Comparison of ENCODE assay signal across 8 mouse cellular contexts in genomic region chr5:67306698-67307521, GRCm38 (mm10). TPM values are rescaled to one million over a fixed set of nuclear protein-coding genes. Genes with fewer than 3 reads are reported as not detected.
DNase-seq lines count a peak whose midpoint lies in the region; ATAC-seq and TF ChIP-seq lines count a peak whose summit lies in the region.

Gene Slc30a9 (plus strand): TSS chr5:67306955.

- intact Hi-C loops in heart, postnatal 10 days (cut with DNase I) = loop anchor here (2.0 kb wide), 1 partner anchor 46 kb away; the partner anchor contains the start of gene Tmem33

- peak within 1 kb of the TSS; percentile 91 for H3K9ac ChIP-seq in forebrain, embryonic 13.5 days
- peak within 1 kb of the TSS; percentile 96 for H3K9ac ChIP-seq in liver, postnatal 0 days (replicated peaks)
- H3K9ac ChIP-seq in neural tube, embryonic 14.5 days (replicated peaks; ENCODE audit: low read depth, low read length) = peak within 1 kb of the TSS; percentile 93

- no peaks in the 10 kb centered on the region for H3K27me3 ChIP-seq in E14TG2a.4 (ENCODE audit: insufficient read depth, low read length)
- no peaks in the 10 kb centered on the region for H3K27me3 ChIP-seq in forebrain, embryonic 13.5 days
- no peaks in the 10 kb centered on the region for H3K27me3 ChIP-seq in liver, postnatal 0 days (ENCODE audit: insufficient read depth, low read length)
- no peaks in the 10 kb centered on the region for H3K27me3 ChIP-seq in neural tube, embryonic 14.5 days (ENCODE audit: control insufficient read depth, insufficient read depth, low read length)

- peak within 1 kb of the TSS; percentile 63 for H3K27ac ChIP-seq in forebrain, embryonic 13.5 days
- H3K27ac ChIP-seq in liver, postnatal 0 days (ENCODE audit: low read depth) = peak within 1 kb of the TSS; percentile 94
- peak within 1 kb of the TSS; percentile 80 for H3K27ac ChIP-seq in neural tube, embryonic 14.5 days (ENCODE audit: low read depth, low read length)

- H3K9me3 ChIP-seq in E14TG2a.4 (ENCODE audit: low read length) = no peaks in the 10 kb centered on the region
- no peaks in the 10 kb centered on the region for H3K9me3 ChIP-seq in forebrain, embryonic 13.5 days (replicated peaks)
- no peaks in the 10 kb centered on the region for H3K9me3 ChIP-seq in liver, postnatal 0 days (ENCODE audit: low read length)
- H3K9me3 ChIP-seq in neural tube, embryonic 14.5 days (ENCODE audit: control insufficient read depth, low read length) = no peaks in the 10 kb centered on the region

- TF ChIP-seq CTCF in E14TG2a.4 (conservative IDR thresholded peaks at IDR 0.05; ENCODE audit: low read length) = no peak
- TF ChIP-seq CTCF in liver, postnatal 0 days (IDR thresholded peaks at IDR 0.05; ENCODE audit: low read depth) = peak; percentile 18; the same call in 1 of the 2 replicates

- ATAC-seq in forebrain, embryonic 13.5 days = peak; percentile 98
- peak; percentile 98 for ATAC-seq in liver, postnatal 0 days
- peak; percentile 97 for ATAC-seq in neural tube, embryonic 14.5 days (ENCODE audit: low read depth)

- H3K36me3 ChIP-seq in E14TG2a.4 (ENCODE audit: insufficient read depth, low read length) = peaks cover 27% of the 10 kb centered on the region
- no peaks in the 10 kb centered on the region for H3K36me3 ChIP-seq in forebrain, embryonic 13.5 days (ENCODE audit: poor library complexity, severe bottlenecking)
- H3K36me3 ChIP-seq in liver, postnatal 0 days (replicated peaks; ENCODE audit: insufficient read depth, low read length) = peaks cover 12% of the 10 kb centered on the region
- no peaks in the 10 kb centered on the region for H3K36me3 ChIP-seq in neural tube, embryonic 14.5 days (ENCODE audit: control insufficient read depth, insufficient read depth, low read length)

- H3K4me2 ChIP-seq in forebrain, embryonic 13.5 days = peak within 1 kb of the TSS; percentile 94
- H3K4me2 ChIP-seq in liver, postnatal 0 days (ENCODE audit: low read depth, low read length) = peak within 1 kb of the TSS; percentile 82
- H3K4me2 ChIP-seq in neural tube, embryonic 14.5 days (ENCODE audit: low read depth, low read length) = peak within 1 kb of the TSS; percentile 82

- under 1% methylated on average over 69 of the region's 83 CpGs for WGBS in forebrain, embryonic 13.5 days
- WGBS in large intestine, adult 2 months = under 1% methylated on average over 83 of the region's 83 CpGs
- WGBS in liver, postnatal 0 days (ENCODE audit: insufficient replicate concordance) = under 1% methylated on average over 82 of the region's 83 CpGs
- under 1% methylated on average over 77 of the region's 83 CpGs for WGBS in neural tube, embryonic 14.5 days

- H3K4me3 ChIP-seq in E14TG2a.4 (replicated peaks; ENCODE audit: low read length) = peak within 1 kb of the TSS; percentile 95
- peak within 1 kb of the TSS; percentile 88 for H3K4me3 ChIP-seq in forebrain, embryonic 13.5 days
- peak within 1 kb of the TSS; percentile 93 for H3K4me3 ChIP-seq in liver, postnatal 0 days (ENCODE audit: low read depth, low read length)
- H3K4me3 ChIP-seq in neural tube, embryonic 14.5 days (ENCODE audit: low read depth, low read length) = peak within 1 kb of the TSS; percentile 97

- H3K4me1 ChIP-seq in E14TG2a.4 (replicated peaks; ENCODE audit: low read depth, low read length) = peaks cover 26% of the 10 kb centered on the region
- H3K4me1 ChIP-seq in forebrain, embryonic 13.5 days = peaks cover 16% of the 10 kb centered on the region
- H3K4me1 ChIP-seq in liver, postnatal 0 days (ENCODE audit: insufficient read depth) = peaks cover 14% of the 10 kb centered on the region
- H3K4me1 ChIP-seq in neural tube, embryonic 14.5 days (ENCODE audit: control insufficient read depth, insufficient read depth, low read length) = peaks cover 4% of the 10 kb centered on the region

- DNase-seq in c-Kit-positive CD71-positive TER-119-positive erythroid progenitor cells, embryonic 14.5 days (ENCODE audit: low spot score) = peak; percentile 87
- peak; percentile 95 to 96 for DNase-seq in heart, postnatal 10 days
- peak; percentile 28 for DNase-seq in large intestine, adult 2 months (ENCODE audit: low read depth, low spot score)
- peak; percentile 96 for DNase-seq in liver, postnatal 0 days
- DNase-seq in testis, postnatal 10 days (ENCODE audit: low spot score) = peak; percentile 97

- no peak for TF ChIP-seq EP300 in liver, postnatal 0 days (IDR thresholded peaks at IDR 0.05; ENCODE audit: low read depth)

RNA-seq across cellular contexts. Expression of gene Slc30a9, which starts in this region (rescaled TPM):
- polyA plus RNA-seq in forebrain, embryonic 13.5 days (2015; fragmentation: Nextera tagmentation; extraction: Ambion mirVana) = 123 and 131 TPM in 2 replicates
- 100 to 1,000 TPM; 148 to 154 TPM for total RNA-seq in heart, postnatal 10 days (2021)
- 16.2 and 19.0 TPM in 2 replicates for polyA plus RNA-seq in large intestine, adult 2 months (2012; rRNA removed)
- 55.4 and 65.0 TPM in 2 replicates for polyA plus RNA-seq in liver, postnatal 0 days (2015; fragmentation: Nextera tagmentation; extraction: Ambion mirVana)
- 200 and 215 TPM in 2 replicates for polyA plus RNA-seq in neural tube, embryonic 14.5 days (2014; fragmentation: Nextera tagmentation; extraction: Ambion mirVana)

Comparison
In these comparisons a context has a peak if more than half of its experiments do, and no peak if none do; other contexts are left out.
1. Peak in every context shown above with its lines: DNase-seq, ATAC-seq, H3K4me3 ChIP-seq and H3K27ac ChIP-seq.
2. DNase-seq: peak in every context shown above with its lines; median percentile 97 in testis, postnatal 10 days; 96 in liver, postnatal 0 days; 96 in heart, postnatal 10 days; 87 in c-Kit-positive CD71-positive TER-119-positive erythroid progenitor cells, embryonic 14.5 days; 28 in large intestine, adult 2 months.